Mouse (Mus musculus) kidney, embryonic 16.5 days (tissue): Measurements from ENCODE around the gene Lrrn4. TPM values are rescaled to one million over a fixed set of nuclear protein-coding genes. Genes with fewer than 3 reads are reported as not detected.
A peak's percentile ranks its signal among the peaks of the same experiment; 100 is the strongest.

Source experiments
- ATAC-seq: fragments of 200-750 bp; cut with Nextera tagmentation; 2 replicates; pipeline ENCODE4 v1.8.0; 2017; ENCODE audit warnings: moderate TSS enrichment; ENCODE audit not compliant: low FRiP score, low TSS enrichment
- H3K27ac ChIP-seq: fragments of 300-500 bp; sonication (generic); 2 replicates; pipeline ENCODE4 v1.5.1; 2014; ENCODE audit warnings: low read length
- H3K27me3 ChIP-seq: fragments of 300-500 bp; sonication (generic); 2 replicates; pipeline ENCODE4 v1.6.1; 2014; ENCODE audit warnings: low read length, control low read depth, mixed read lengths; ENCODE audit not compliant: insufficient read depth
- H3K36me3 ChIP-seq: fragments of 300-500 bp; sonication (generic); 2 replicates; pipeline ENCODE4 v1.6.1; 2014; ENCODE audit warnings: low read length, control low read depth, mixed read lengths; ENCODE audit not compliant: insufficient read depth
- H3K4me1 ChIP-seq: fragments of 300-500 bp; sonication (generic); 2 replicates; pipeline ENCODE4 v1.6.1; 2014; ENCODE audit warnings: low read length, control low read depth, mixed read lengths; ENCODE audit not compliant: insufficient read depth
- H3K4me2 ChIP-seq: fragments of 300-500 bp; sonication (generic); replicated peaks from 2 replicates; pipeline ENCODE4 v1.6.1; 2014; ENCODE audit warnings: low read depth, low read length
- H3K4me3 ChIP-seq: fragments of 300-500 bp; sonication (generic); 2 replicates; pipeline ENCODE4 v1.5.1; 2014; ENCODE audit warnings: mild to moderate bottlenecking, low read length
- H3K9ac ChIP-seq: fragments of 300-500 bp; sonication (generic); replicated peaks from 2 replicates; pipeline ENCODE4 v1.6.1; 2014; ENCODE audit warnings: low read length
- H3K9me3 ChIP-seq: fragments of 300-500 bp; sonication (generic); 2 replicates; pipeline ENCODE4 v1.6.1; 2016; ENCODE audit warnings: low read length, control low read depth
- WGBS: fragments of 180-500 bp; shearing (Covaris S2); extraction: QIAGEN DNeasy Blood & Tissue Kit; methylation state at CpG from one replicate; pipeline ENCODE4 v1.1.7; 2014; 5-methylcytosine and 5-hydroxymethylcytosine counted together
- polyA plus RNA-seq: library from polyadenylated mRNA; unstranded; fragments of >200 nt; fragmentation: Nextera tagmentation; extraction: Ambion mirVana; gene quantifications from 2 replicates; pipeline ENCODE4 v1.2.1, GENCODE M21; 2015

Lrrn4 gene
- polyA plus RNA-seq, 1 experiment from 2014 or later = 1.7 TPM

DNA sequence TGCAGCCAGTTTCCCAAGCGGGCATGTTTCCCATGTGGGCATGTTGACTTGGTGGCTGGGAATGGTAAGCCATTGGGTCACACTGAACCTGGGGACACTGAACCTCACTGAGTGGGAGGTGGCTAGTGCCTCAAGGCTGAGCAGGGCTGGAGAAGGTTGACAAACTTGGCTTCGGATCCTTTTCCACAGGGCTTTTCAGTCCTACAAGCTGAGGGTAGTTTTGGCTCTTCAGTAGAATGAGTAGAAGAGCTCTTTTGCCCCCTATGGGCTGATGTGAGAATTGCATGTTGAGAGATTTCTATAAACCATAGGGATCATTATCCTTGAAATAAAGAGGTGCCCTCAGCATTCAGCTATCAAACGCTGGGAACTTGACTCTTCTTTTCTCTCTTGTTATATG is 22.8 kb upstream of the Lrrn4 start:
- H3K27ac ChIP-seq = no peak overlapping the region
- H3K4me3 ChIP-seq = no peak overlapping the region
- H3K27me3 ChIP-seq = no peaks in the 10 kb centered on the region
- no peaks in the 10 kb centered on the region for H3K4me1 ChIP-seq
- WGBS = 34% methylated on average over 3 of the region's 3 CpGs
- ATAC-seq = peak; percentile 81; the same call in 1 of the 2 replicates
- H3K9ac ChIP-seq = no peak overlapping the region
- H3K36me3 ChIP-seq = no peaks in the 10 kb centered on the region
- no peak overlapping the region for H3K4me2 ChIP-seq
- no peaks in the 10 kb centered on the region for H3K9me3 ChIP-seq

DNA sequence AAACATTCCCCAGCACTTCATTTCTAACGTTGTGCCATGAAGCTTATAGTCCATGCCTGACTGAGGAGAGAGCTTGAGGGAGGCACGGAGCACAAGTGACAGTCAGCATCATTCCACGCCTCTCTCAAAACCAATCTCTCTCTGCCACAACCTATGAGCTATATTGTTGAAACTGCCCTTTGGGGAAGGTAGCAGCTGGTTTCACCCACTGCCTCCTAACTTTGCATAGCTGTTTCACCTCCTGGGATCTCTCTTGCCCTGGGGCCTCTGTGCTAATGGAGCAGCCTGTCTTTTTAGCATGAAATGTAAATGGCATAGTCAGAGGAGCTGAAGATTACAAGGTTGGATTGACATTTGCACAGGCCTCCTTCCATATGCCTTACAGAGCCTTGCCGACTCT is 21.4 kb upstream of the Lrrn4 start:
- H3K36me3 ChIP-seq = no peaks in the 10 kb centered on the region
- H3K4me2 ChIP-seq = no peak overlapping the region
- no peaks in the 10 kb centered on the region for H3K4me1 ChIP-seq
- no peak overlapping the region for H3K27ac ChIP-seq
- ATAC-seq = no peak
- 77% methylated on average over 3 of the region's 4 CpGs for WGBS
- H3K27me3 ChIP-seq = no peaks in the 10 kb centered on the region
- no peak overlapping the region for H3K4me3 ChIP-seq
- no peak overlapping the region for H3K9ac ChIP-seq
- no peaks in the 10 kb centered on the region for H3K9me3 ChIP-seq

DNA sequence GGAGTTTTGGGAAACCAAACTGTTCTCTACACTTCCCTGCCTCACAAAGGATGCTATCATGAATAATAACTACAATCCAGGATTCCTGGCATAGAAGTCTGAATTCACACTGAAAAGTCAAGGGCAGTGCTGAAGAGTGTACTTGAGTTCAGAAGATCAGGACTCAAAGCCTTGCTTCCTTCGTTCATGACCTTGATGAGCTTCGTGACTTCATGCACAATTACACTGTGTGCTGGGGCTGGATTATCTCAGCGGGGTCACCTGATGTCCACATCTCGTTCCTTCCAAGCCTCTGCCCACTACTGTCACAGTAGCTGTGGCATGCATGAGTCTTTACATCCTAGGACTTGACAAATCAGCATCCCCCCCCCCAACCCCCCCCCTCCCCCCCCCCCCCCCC is 20.9 kb upstream of the Lrrn4 start:
- no peak overlapping the region for H3K27ac ChIP-seq
- H3K4me3 ChIP-seq = no peak overlapping the region
- H3K4me2 ChIP-seq = no peak overlapping the region
- H3K4me1 ChIP-seq = no peaks in the 10 kb centered on the region
- H3K36me3 ChIP-seq = no peaks in the 10 kb centered on the region
- H3K9ac ChIP-seq = no peak overlapping the region
- no peak for ATAC-seq
- WGBS = 77% methylated on average over 4 of the region's 4 CpGs
- H3K9me3 ChIP-seq = no peaks in the 10 kb centered on the region
- H3K27me3 ChIP-seq = no peaks in the 10 kb centered on the region

DNA sequence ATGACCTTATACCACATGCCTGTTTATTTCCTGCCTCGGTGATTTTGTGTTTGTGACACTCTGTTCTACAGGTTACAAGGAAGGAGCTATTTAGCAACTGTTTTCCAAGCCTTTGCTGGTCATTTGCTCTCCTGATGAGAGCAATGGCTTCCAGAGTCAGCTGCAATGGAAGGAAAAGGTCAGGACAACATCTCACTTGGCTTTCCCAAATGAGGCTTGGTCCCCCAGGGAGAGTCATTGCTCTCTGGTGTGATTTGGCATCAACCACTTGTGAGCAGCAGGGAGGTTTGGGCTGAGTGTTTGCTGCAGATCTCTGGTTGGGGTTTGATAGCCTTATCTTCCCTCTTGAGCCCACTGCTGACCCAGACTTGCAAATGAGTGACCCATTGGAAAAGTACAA is 19.9 kb upstream of the Lrrn4 start:
- ATAC-seq = no peak
- H3K9me3 ChIP-seq = no peaks in the 10 kb centered on the region
- no peak overlapping the region for H3K9ac ChIP-seq
- H3K4me1 ChIP-seq = no peaks in the 10 kb centered on the region
- H3K27me3 ChIP-seq = no peaks in the 10 kb centered on the region
- 61% methylated on average over 1 of the region's 1 CpGs for WGBS
- H3K27ac ChIP-seq = no peak overlapping the region
- H3K36me3 ChIP-seq = no peaks in the 10 kb centered on the region
- H3K4me3 ChIP-seq = no peak overlapping the region
- H3K4me2 ChIP-seq = no peak overlapping the region

DNA sequence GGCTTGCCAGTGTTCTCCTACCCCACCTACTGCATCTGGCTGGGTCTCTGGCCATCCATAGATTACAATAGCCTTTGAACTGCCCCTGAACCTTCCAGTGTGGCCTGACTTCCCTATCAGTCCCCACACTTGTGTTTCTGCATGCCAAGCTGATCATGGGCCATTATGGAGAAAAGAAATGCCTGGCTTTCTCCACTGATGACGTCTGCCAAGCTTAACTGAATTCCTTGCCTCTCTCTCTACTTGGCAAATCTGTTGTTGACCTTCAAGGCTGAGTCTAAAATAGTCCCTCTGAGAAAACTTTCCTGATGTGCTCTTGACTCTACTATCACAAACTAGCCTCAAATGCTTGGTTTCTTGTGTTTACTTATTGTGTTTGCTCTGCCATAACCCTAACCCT is 17.5 kb upstream of the Lrrn4 start:
- H3K27ac ChIP-seq = no peak overlapping the region
- H3K36me3 ChIP-seq = no peaks in the 10 kb centered on the region
- no peaks in the 10 kb centered on the region for H3K9me3 ChIP-seq
- no peak overlapping the region for H3K9ac ChIP-seq
- H3K27me3 ChIP-seq = no peaks in the 10 kb centered on the region
- H3K4me3 ChIP-seq = no peak overlapping the region
- no peak overlapping the region for H3K4me2 ChIP-seq
- no peak for ATAC-seq
- WGBS = 60% methylated on average over 1 of the region's 1 CpGs
- no peaks in the 10 kb centered on the region for H3K4me1 ChIP-seq

DNA sequence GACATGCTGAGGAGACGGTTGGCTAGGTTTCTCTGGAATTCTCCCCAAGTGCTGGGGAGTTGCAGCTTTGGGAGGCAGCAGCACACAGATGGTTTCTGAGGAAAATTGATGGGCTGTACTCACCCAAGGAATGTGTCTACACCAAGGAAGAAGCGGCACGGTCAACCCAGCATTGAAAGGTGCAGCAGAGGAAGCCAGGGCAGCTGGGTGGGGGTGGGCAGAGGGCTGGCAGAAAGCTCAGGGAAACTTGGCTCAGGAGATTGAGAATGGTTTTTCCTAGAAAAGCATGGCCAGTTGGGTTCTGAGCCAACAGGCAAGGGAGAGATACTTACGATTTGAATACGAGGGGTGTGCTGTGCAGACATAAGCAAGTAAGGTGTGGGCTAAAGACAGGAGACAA is 13.1 kb upstream of the Lrrn4 start:
- H3K9me3 ChIP-seq = no peaks in the 10 kb centered on the region
- H3K9ac ChIP-seq = no peak overlapping the region
- no peaks in the 10 kb centered on the region for H3K27me3 ChIP-seq
- 68% methylated on average over 5 of the region's 5 CpGs for WGBS
- H3K27ac ChIP-seq = no peak overlapping the region
- no peak for ATAC-seq
- H3K36me3 ChIP-seq = no peaks in the 10 kb centered on the region
- H3K4me1 ChIP-seq = no peaks in the 10 kb centered on the region
- no peak overlapping the region for H3K4me2 ChIP-seq
- no peak overlapping the region for H3K4me3 ChIP-seq

DNA sequence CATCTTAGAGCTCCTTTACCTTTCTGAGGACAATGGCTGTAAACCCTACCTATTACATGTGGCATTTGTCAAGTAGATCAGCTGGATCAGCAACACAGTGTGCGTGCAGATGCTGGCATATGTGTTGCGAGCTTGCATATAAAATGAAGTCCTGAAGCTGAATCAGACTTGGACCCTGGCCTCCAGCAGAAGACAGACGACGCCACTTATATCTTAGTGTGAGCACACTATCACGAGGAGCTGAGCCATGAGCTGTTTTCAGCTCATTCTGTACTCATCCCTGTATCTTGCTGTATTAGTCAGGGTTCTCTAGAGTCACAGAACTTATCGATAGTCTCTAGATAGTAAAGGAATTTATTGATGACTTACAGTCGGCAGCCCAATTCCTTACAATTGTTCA is 4.6 kb upstream of the Lrrn4 start:
- Histone ChIP-seq H3K9ac (no peak overlapping the region), H3K4me1 (peaks cover 6% of the 10 kb centered on the region), H3K36me3 (no peaks in the 10 kb centered on the region), H3K4me2 (no peak overlapping the region), H3K9me3 (no peaks in the 10 kb centered on the region), H3K4me3 (no peak overlapping the region), H3K27ac (no peak overlapping the region), H3K27me3 (peaks cover 3% of the 10 kb centered on the region; the same call in 1 of the 2 replicates)
- 86% methylated on average over 6 of the region's 7 CpGs for WGBS
- no peak for ATAC-seq

DNA sequence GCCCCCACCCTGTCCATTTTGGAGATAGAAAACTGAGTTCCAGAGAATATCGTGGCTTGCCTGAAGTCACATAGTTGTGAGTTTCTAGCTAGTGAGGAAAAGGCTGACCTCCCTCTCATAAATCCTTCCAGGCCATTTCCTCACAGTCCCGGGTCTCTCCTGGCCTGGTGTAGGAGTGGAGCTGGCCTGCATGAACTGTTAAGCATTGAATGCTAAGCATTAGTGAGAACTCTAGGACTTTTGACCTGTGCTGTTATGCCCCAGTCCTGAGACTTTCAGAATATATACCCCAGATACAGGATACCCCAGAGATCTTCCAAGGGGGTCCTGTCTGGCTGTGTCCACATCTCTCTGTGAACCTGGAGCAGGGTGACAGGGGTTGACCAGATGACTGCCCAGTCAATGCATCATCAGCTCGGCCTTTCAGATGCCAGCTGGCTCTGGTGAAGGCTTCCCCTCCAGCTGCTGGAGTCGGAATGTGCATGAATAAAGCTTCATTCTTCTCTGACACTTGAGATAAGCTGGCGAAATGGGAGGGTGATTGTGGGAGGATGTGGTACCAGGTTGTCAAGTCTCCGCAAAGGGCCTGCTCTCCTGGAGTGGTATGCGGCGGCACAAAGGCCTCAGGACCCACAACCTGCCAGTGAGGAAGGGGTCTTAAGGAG is 3.7 kb upstream of the Lrrn4 start:
- Histone ChIP-seq H3K4me1 (peaks cover 12% of the 10 kb centered on the region), H3K4me3 (no peak overlapping the region), H3K36me3 (no peaks in the 10 kb centered on the region), H3K27ac (no peak overlapping the region), H3K4me2 (no peak overlapping the region), H3K9ac (no peak overlapping the region), H3K9me3 (no peaks in the 10 kb centered on the region), H3K27me3 (peaks cover 10% of the 10 kb centered on the region)
- peak; percentile 40 for ATAC-seq
- 21% methylated on average over 8 of the region's 8 CpGs for WGBS

DNA sequence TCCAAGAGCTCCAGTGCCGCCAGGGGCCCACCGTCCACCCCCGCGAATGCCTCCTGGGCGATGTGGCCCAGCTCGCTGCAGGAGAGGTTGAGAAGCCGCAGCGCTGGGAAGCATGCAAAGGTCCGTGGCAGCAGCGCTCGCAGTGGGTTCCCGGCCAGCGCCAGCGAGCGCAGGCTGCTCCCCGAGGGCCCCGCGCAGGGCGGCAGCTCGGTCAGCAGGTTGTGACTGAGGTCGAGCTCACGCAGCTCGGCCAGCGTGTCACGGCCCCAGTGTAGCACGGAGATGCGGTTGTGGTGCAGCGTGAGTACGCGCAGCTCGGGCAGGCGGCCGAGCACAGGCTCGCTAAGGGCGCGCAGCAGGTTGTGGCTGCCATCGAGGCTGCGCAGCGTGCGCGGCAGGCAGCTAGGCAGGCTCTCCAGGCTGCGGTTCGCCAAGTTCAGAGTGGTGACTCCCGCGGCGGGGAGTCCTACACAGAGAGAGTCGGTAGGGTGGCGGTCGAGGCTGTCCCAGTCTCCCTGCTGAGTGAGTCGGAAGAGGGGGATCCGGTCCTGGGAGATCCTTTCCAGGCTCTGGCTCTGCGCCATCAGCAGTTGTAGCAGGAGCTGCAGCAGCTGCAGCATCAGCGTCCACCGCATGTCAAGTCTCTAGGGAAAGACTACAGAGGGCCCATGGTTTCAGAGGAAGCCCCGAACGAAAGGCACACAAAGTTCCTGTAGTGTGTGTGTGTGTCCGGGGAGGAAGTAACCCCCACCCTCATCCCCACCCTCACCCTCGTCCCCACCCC is 1.2 kb downstream of the Lrrn4 start:
- peak overlapping the region; percentile 57 for H3K9ac ChIP-seq
- H3K4me1 ChIP-seq = peaks cover 16% of the 10 kb centered on the region
- peak overlapping the region; percentile 95 for H3K4me2 ChIP-seq
- peak; percentile 80 for ATAC-seq
- WGBS = under 1% methylated on average over 56 of the region's 58 CpGs
- peak overlapping the region; percentile 54 for H3K4me3 ChIP-seq
- no peaks in the 10 kb centered on the region for H3K9me3 ChIP-seq
- H3K36me3 ChIP-seq = no peaks in the 10 kb centered on the region
- no peak overlapping the region for H3K27ac ChIP-seq
- peaks cover 30% of the 10 kb centered on the region for H3K27me3 ChIP-seq

DNA sequence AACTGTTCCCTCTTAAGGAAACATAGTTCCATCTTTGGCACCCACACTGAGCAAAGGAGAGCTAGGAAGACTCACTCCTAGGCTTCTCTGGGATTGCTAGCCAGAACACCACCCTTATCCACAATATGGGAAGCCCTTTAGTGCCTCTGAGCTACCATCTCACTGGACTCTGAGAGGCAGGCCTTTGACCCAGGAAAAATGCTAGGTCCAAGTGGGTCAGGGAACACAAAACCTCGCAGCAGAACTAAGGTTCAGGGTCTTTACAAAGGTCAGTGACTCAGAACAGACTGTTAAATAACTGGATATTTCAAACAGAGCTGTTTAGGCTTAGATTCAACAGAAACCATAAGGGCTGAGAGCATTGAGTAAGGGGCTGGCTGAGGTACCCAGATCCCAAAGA is 3.7 kb downstream of the Lrrn4 start:
- no peak overlapping the region for H3K4me3 ChIP-seq
- peaks cover 30% of the 10 kb centered on the region for H3K27me3 ChIP-seq
- H3K9me3 ChIP-seq = no peaks in the 10 kb centered on the region
- H3K27ac ChIP-seq = no peak overlapping the region
- H3K4me1 ChIP-seq = peaks cover 16% of the 10 kb centered on the region
- H3K36me3 ChIP-seq = no peaks in the 10 kb centered on the region
- no peak overlapping the region for H3K9ac ChIP-seq
- WGBS = 56% methylated on average over 1 of the region's 1 CpGs
- no peak overlapping the region for H3K4me2 ChIP-seq
- ATAC-seq = no peak
